Mouse (Mus musculus) heart, adult 18-20 months (tissue): ENCODE measurements around the gene Dohh. TPM values are rescaled to one million over a fixed set of nuclear protein-coding genes. Genes with fewer than 3 reads are reported as not detected.
A peak's percentile ranks its signal among the peaks of the same experiment; 100 is the strongest.

Experiments
- DNase-seq, 2 experiments: peaks; one replicate each; pipeline ENCODE4 v3.0.0; 2021 to 2022; ENCODE audit warnings: mixed read lengths in 1 of 2
- long read RNA-seq, 2 experiments: library from polyadenylated mRNA; stranded (forward); transcript quantifications; one replicate each; pipeline ENCODE4 v2.0.0; 2021
- total RNA-seq, 2 experiments: library from RNA; stranded (reverse); gene quantifications; 2 replicates each; pipeline ENCODE4 v1.2.3; 2021

The Dohh gene
- total RNA-seq, result 10 to 100 TPM; 49.9 to 59.6 TPM
- long read RNA-seq, experiment 1, transcript Dohh-201 (5 exons, 1,444 nt), result major isoform, 50 of 54 reads
- long read RNA-seq, experiment 1, partial matches to known transcripts, result 3 of 54 reads
- long read RNA-seq, experiment 1, other reads (novel, unspliced or antisense), result 1 of 54 reads
- long read RNA-seq, experiment 2, transcript Dohh-201 (5 exons, 1,444 nt), result major isoform, 30 of 32 reads
- long read RNA-seq, experiment 2, partial matches to known transcripts, result 2 of 32 reads
- long read RNA-seq, experiment 2, other reads (novel, unspliced or antisense), result 0 of 32 reads

- peak; percentile 99 to 100 for DNase-seq
Measured at GRCm38 (mm10) chr10:81383802-81384604, at the start of gene Dohh, which contains the start of gene Gm48551. Gene Dohh (plus strand): TSS chr10:81384428. Gene Gm48551 (plus strand): TSS chr10:81384466.

- DNase-seq, result no peak
Measured at GRCm38 (mm10) chr10:81335393-81336340, 48.6 kb upstream of the Dohh start.

- no peak for DNase-seq
Measured at GRCm38 (mm10) chr10:81336558-81336957, 47.7 kb upstream of the Dohh start.

GRCm38 (mm10) chr10:81340551-81341332 is 43.5 kb upstream of the Dohh start:
- no peak for DNase-seq

GRCm38 (mm10) chr10:81341333-81341949 is 42.8 kb upstream of the Dohh start:
- peak; percentile 66 to 90 for DNase-seq

GRCm38 (mm10) chr10:81342686-81343505 is 41.3 kb upstream of the Dohh start, which contains the start of gene Gipc3:
Gene Gipc3 (minus strand): TSS chr10:81343266.
- peak in 1 of 2 experiments; percentile 39 for DNase-seq

GRCm38 (mm10) chr10:81344421-81345161 is 39.6 kb upstream of the Dohh start:
- peak in 1 of 2 experiments; percentile 50 for DNase-seq

- no peak for DNase-seq
Measured at GRCm38 (mm10) chr10:81345162-81345534, 39.1 kb upstream of the Dohh start.

GRCm38 (mm10) chr10:81346453-81347067 is 37.7 kb upstream of the Dohh start:
- DNase-seq, result no peak

GRCm38 (mm10) chr10:81349146-81349545 is 35.1 kb upstream of the Dohh start:
- DNase-seq, result peak in 1 of 2 experiments; percentile 41

GRCm38 (mm10) chr10:81349961-81350350 is 34.3 kb upstream of the Dohh start:
- no peak for DNase-seq

GRCm38 (mm10) chr10:81350351-81351063 is 33.7 kb upstream of the Dohh start, which contains the start of gene Hmg20b:
Gene Hmg20b (minus strand): TSS chr10:81350480.
- DNase-seq, result peak; percentile 99 to 100

- no peak for DNase-seq
Measured at GRCm38 (mm10) chr10:81351678-81352291, 32.4 kb upstream of the Dohh start.

GRCm38 (mm10) chr10:81354738-81355477 is 29.3 kb upstream of the Dohh start:
- DNase-seq, result no peak

- no peak for DNase-seq
Measured at GRCm38 (mm10) chr10:81355533-81355932, 28.7 kb upstream of the Dohh start.

- DNase-seq, result peak in 1 of 2 experiments; percentile 30
Measured at GRCm38 (mm10) chr10:81356352-81356990, 27.8 kb upstream of the Dohh start.
